ENCODE assay signal across 7 mouse cellular contexts in the genomic region with DNA sequence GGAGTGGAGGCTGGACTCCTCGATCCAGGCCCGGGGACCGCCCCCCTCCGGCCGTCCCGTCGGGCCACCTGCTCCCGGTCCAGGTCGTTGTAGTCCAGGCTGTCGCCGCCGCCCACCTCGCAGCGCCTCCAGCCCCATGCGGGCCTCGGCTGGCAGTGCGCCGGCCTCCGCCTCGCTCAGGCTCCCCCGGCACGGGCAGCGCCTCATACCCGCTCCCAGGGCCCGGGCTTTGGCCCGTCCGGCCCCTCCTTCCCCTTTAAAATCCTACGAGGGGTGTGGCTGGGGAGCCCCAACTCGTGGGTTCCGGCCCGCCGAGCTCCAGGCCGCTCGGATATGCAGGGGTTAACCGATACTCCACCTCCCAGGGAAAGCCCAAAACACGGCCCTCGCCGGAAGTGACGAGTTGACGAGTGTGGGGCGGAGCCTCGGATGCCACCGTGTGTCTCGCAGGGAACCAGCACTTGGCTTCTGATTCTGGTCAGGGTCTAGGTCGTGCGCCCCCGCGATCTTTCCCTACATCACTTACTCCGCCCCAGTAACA. TPM values are rescaled to one million over a fixed set of nuclear protein-coding genes. Genes with fewer than 3 reads are reported as not detected.
DNase-seq lines count a peak whose midpoint lies in the region; ATAC-seq lines count a peak whose summit lies in the region.

Itpkc (minus strand) TSS at position 381 of the 541 bp plus-strand sequence.

- H3K36me3 ChIP-seq in embryonic facial prominence, embryonic 12.5 days = no peaks in the 10 kb centered on the region
- H3K36me3 ChIP-seq in limb, embryonic 11.5 days (ENCODE audit: control insufficient read depth, insufficient read depth, low read length) = no peaks in the 10 kb centered on the region
- peaks cover 1% of the 10 kb centered on the region; the same call in 1 of the 2 replicates for H3K36me3 ChIP-seq in midbrain, embryonic 14.5 days (ENCODE audit: control insufficient read depth, insufficient read depth, low read length)

- no peaks in the 10 kb centered on the region for H3K9me3 ChIP-seq in embryonic facial prominence, embryonic 12.5 days
- no peaks in the 10 kb centered on the region for H3K9me3 ChIP-seq in limb, embryonic 11.5 days (ENCODE audit: control insufficient read depth, low read length)
- no peaks in the 10 kb centered on the region for H3K9me3 ChIP-seq in midbrain, embryonic 14.5 days (ENCODE audit: control insufficient read depth, low read length)

- no peaks in the 10 kb centered on the region for H3K27me3 ChIP-seq in embryonic facial prominence, embryonic 12.5 days
- H3K27me3 ChIP-seq in limb, embryonic 11.5 days (ENCODE audit: control insufficient read depth, insufficient read depth, low read length) = no peaks in the 10 kb centered on the region
- H3K27me3 ChIP-seq in midbrain, embryonic 14.5 days (ENCODE audit: control insufficient read depth, insufficient read depth, low read length) = no peaks in the 10 kb centered on the region

- peak within 1 kb of the TSS; percentile 84 for H3K4me2 ChIP-seq in embryonic facial prominence, embryonic 12.5 days (replicated peaks)
- H3K4me2 ChIP-seq in limb, embryonic 11.5 days (ENCODE audit: low read depth, severe bottlenecking) = peak within 1 kb of the TSS; percentile 80
- H3K4me2 ChIP-seq in midbrain, embryonic 14.5 days (ENCODE audit: low read length) = peak within 1 kb of the TSS; percentile 93

- H3K4me3 ChIP-seq in embryonic facial prominence, embryonic 12.5 days = peak within 1 kb of the TSS; percentile 80
- H3K4me3 ChIP-seq in limb, embryonic 11.5 days (ENCODE audit: low read depth, low read length) = peak within 1 kb of the TSS; percentile 83
- H3K4me3 ChIP-seq in midbrain, embryonic 14.5 days (replicated peaks; ENCODE audit: low read depth, low read length) = peak within 1 kb of the TSS; percentile 55

- peak within 1 kb of the TSS; percentile 77 for H3K9ac ChIP-seq in embryonic facial prominence, embryonic 12.5 days
- peak within 1 kb of the TSS; percentile 78 for H3K9ac ChIP-seq in limb, embryonic 11.5 days (ENCODE audit: low read length)
- peak within 1 kb of the TSS; percentile 76 for H3K9ac ChIP-seq in midbrain, embryonic 14.5 days (replicated peaks; ENCODE audit: low read length)

- H3K27ac ChIP-seq in embryonic facial prominence, embryonic 12.5 days = peak within 1 kb of the TSS; percentile 74
- peak within 1 kb of the TSS; percentile 48 for H3K27ac ChIP-seq in limb, embryonic 11.5 days (replicated peaks; ENCODE audit: low read depth, low read length)
- H3K27ac ChIP-seq in midbrain, embryonic 14.5 days (replicated peaks; ENCODE audit: low read depth, low read length) = peak within 1 kb of the TSS; percentile 75

- DNase-seq in adrenal gland, postnatal 25 days = peak; percentile 90
- peak; percentile 99 for DNase-seq in heart, adult 11 months
- DNase-seq in kidney, adult 18-20 months = peak; percentile 92
- DNase-seq in limb, embryonic 11.5 days (ENCODE audit: low spot score) = peak; percentile 97
- DNase-seq in midbrain, embryonic 14.5 days = peak; percentile 97
- DNase-seq in spleen, adult 18-20 months = peak; percentile 80 to 86

- peak; percentile 75 for ATAC-seq in embryonic facial prominence, embryonic 12.5 days (ENCODE audit: insufficient number of reproducible peaks, insufficient read depth, low FRiP score, low TSS enrichment)
- ATAC-seq in limb, embryonic 11.5 days (ENCODE audit: insufficient number of reproducible peaks, low FRiP score, low TSS enrichment, low read depth) = peak; percentile 77
- peak; percentile 83 for ATAC-seq in midbrain, embryonic 14.5 days (ENCODE audit: low FRiP score, low TSS enrichment)

- under 1% methylated on average over 48 of the region's 49 CpGs for WGBS in embryonic facial prominence, embryonic 12.5 days
- under 1% methylated on average over 49 of the region's 49 CpGs for WGBS in limb, embryonic 11.5 days
- under 1% methylated on average over 49 of the region's 49 CpGs for WGBS in midbrain, embryonic 14.5 days

- peaks cover 42% of the 10 kb centered on the region for H3K4me1 ChIP-seq in embryonic facial prominence, embryonic 12.5 days
- peaks cover 20% of the 10 kb centered on the region for H3K4me1 ChIP-seq in limb, embryonic 11.5 days (ENCODE audit: control insufficient read depth, insufficient read depth, low read length)
- H3K4me1 ChIP-seq in midbrain, embryonic 14.5 days (ENCODE audit: control insufficient read depth, insufficient read depth, low read length) = peaks cover 48% of the 10 kb centered on the region

RNA-seq across cellular contexts. Expression of gene Itpkc, which starts in this region (rescaled TPM):
- total RNA-seq in adrenal gland, postnatal 25 days (2021) = 15.9 and 18.3 TPM in 2 replicates
- 9.2 and 11.0 TPM in 2 replicates for polyA plus RNA-seq in embryonic facial prominence, embryonic 12.5 days (2016; fragmentation: Nextera tagmentation; extraction: Ambion mirVana)
- polyA plus RNA-seq in limb, embryonic 11.5 days (2014; fragmentation: Nextera tagmentation; extraction: Ambion mirVana) = 6.5 and 8.0 TPM in 2 replicates
- polyA plus RNA-seq in midbrain, embryonic 14.5 days (2014; fragmentation: Nextera tagmentation; extraction: Ambion mirVana) = 7.3 and 7.4 TPM in 2 replicates

Comparison
In these comparisons a context has a peak if more than half of its experiments do, and no peak if none do; other contexts are left out.
1. Peak in every context shown above with its lines: DNase-seq, ATAC-seq, H3K4me3 ChIP-seq and H3K27ac ChIP-seq.